Mouse (Mus musculus) embryonic facial prominence, embryonic 10.5 days (tissue): ENCODE measurements around the gene Cpvl. TPM values are rescaled to one million over a fixed set of nuclear protein-coding genes. Genes with fewer than 3 reads are reported as not detected.

ENCODE experiments used
- DNase-seq: peaks from one replicate; pipeline ENCODE4 v3.0.0-alpha.2; 2017; ENCODE audit warnings: low spot score
- H3K27ac ChIP-seq: fragments of 300-500 bp; sonication (generic); replicated peaks from 2 replicates; pipeline ENCODE4 v1.5.1; 2016; ENCODE audit warnings: mild to moderate bottlenecking
- H3K27me3 ChIP-seq: fragments of 300-500 bp; sonication (generic); replicated peaks from 2 replicates; pipeline ENCODE4 v1.6.1; 2016; ENCODE audit warnings: low read depth, mild to moderate bottlenecking; ENCODE audit not compliant: poor library complexity, severe bottlenecking
- H3K36me3 ChIP-seq: fragments of 300-500 bp; sonication (generic); replicated peaks from 2 replicates; pipeline ENCODE4 v1.6.1; 2016; ENCODE audit warnings: mild to moderate bottlenecking, moderate library complexity
- H3K4me1 ChIP-seq: fragments of 300-500 bp; sonication (generic); 2 replicates; pipeline ENCODE4 v1.6.1; 2016
- H3K4me3 ChIP-seq: fragments of 300-500 bp; sonication (generic); 2 replicates; pipeline ENCODE4 v1.5.1; 2016; ENCODE audit warnings: mild to moderate bottlenecking, moderate library complexity
- H3K9me3 ChIP-seq: fragments of 300-500 bp; sonication (generic); 2 replicates; pipeline ENCODE4 v1.6.1; 2016; ENCODE audit warnings: mild to moderate bottlenecking
- WGBS: fragments of 180-500 bp; shearing (Covaris S2); methylation state at CpG from one replicate; pipeline ENCODE4 v1.1.7; 2016; 5-methylcytosine and 5-hydroxymethylcytosine counted together
- polyA plus RNA-seq: library from polyadenylated mRNA; unstranded; fragments of >200 nt; fragmentation: Nextera tagmentation; extraction: Ambion mirVana; gene quantifications from 2 replicates; pipeline ENCODE4 v1.2.1, GENCODE M21; 2016

Gene Cpvl
- polyA plus RNA-seq, 1 experiment from 2014 or later = 0.22 TPM

DNA sequence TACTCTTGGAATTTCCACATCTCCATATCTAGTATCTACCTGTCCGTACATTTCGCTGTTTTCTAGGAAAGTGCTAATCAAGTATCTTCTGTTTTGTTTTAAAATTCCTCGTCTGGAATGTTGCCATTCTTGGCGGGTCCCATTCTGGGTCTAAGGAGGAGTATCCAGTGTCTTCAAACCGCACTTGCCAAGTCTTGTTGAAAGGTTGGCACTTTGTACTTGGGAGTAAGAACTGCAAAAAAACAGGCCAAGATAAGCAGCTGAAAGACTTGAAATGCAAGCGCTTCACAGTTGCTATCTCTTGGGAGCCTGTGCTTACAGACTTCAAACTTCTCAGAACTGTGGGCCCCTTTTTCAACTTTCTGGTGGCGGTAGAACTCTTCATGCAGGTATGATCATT, 58.4 kb downstream of the Cpvl start:
- Histone ChIP-seq H3K9me3 (no peaks in the 10 kb centered on the region), H3K4me1 (no peaks in the 10 kb centered on the region), H3K36me3 (no peaks in the 10 kb centered on the region), H3K27ac (no peak overlapping the region), H3K27me3 (0 out of 2 replicates have a peak, but pooled peaks cover 4% of the 10 kb centered on the region), H3K4me3 (no peak overlapping the region)
- 85% methylated on average over 7 of the region's 7 CpGs for WGBS
- DNase-seq = peak; percentile 4

DNA sequence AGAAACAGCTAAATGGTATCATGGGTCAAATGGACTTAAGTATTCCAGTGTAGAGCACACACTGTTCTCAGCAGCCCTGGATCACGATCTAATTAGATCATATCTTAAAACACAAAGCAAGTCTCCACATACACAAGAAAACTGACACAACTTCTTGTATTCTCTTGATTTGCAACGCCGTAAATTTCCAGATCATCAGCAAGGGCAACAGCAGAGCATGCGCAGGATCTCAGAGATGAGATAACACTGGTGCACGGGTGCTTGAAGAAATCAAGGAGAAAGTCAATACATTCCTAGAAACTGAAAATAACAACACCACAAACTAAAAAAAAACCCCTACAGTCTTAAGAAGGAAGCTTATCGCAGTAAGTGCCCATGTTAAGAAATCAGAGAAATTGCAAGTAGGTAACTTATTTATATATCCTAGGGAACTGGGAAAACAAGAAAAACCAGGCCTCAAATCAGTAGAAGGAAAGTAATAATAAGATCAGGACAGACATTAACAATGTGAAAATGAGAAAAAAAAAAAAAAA, 61.4 kb downstream of the Cpvl start:
- H3K27ac ChIP-seq = no peak overlapping the region
- no peak for DNase-seq
- 0 out of 2 replicates have a peak, but pooled peaks cover 4% of the 10 kb centered on the region for H3K27me3 ChIP-seq
- no peaks in the 10 kb centered on the region for H3K9me3 ChIP-seq
- no peak overlapping the region for H3K4me3 ChIP-seq
- WGBS = 93% methylated on average over 6 of the region's 6 CpGs
- H3K4me1 ChIP-seq = peaks cover 26% of the 10 kb centered on the region
- H3K36me3 ChIP-seq = no peaks in the 10 kb centered on the region

DNA sequence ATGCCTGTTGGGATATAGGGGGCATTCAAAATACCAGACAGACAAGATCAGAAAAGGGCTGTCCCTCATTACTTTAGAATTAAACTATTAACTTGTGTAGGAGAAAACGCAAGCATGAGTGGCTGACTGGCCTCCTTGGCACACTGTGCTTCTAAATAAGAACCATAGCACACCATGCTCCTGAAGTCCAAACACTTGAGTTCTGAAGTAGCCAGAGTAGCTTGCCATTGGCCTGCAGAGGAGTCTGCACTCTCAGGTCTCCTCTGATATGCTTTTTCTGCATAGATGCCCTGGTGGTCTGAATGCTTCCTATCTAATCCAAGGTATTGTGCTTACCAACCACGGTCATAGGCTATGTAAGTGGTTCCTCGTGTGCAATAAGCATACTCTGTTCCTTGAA, 63.1 kb downstream of the Cpvl start:
- Histone ChIP-seq H3K36me3 (no peaks in the 10 kb centered on the region), H3K9me3 (no peaks in the 10 kb centered on the region), H3K27ac (no peak overlapping the region), H3K27me3 (0 out of 2 replicates have a peak, but pooled peaks cover 4% of the 10 kb centered on the region), H3K4me1 (peaks cover 41% of the 10 kb centered on the region), H3K4me3 (no peak overlapping the region)
- no peak for DNase-seq
- WGBS = 91% methylated on average over 3 of the region's 3 CpGs

DNA sequence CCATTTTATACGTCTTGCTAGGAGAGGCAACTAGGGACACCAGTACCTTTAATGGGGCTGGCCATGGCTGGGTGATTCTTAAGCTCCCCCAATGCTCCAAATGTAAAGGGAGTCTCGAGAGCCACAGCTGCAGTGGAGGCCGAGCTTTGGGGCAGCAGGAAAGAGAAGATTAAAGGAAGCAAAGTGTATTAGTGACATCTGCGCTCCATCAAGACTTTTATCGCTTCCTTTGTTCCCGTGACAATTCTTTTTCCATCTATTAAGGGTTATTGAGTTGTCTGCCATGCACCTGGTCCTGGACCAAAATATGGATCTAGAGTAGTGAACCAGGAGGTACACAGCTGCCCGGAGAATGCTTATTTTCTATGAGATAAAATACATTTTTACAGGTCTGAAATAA, 65.3 kb downstream of the Cpvl start:
- Histone ChIP-seq H3K9me3 (no peaks in the 10 kb centered on the region), H3K27ac (0 out of 2 replicates have a peak overlapping the region, but pooled peaks have one; percentile 15), H3K27me3 (0 out of 2 replicates have a peak, but pooled peaks cover 4% of the 10 kb centered on the region), H3K4me3 (no peak overlapping the region), H3K36me3 (no peaks in the 10 kb centered on the region), H3K4me1 (peaks cover 60% of the 10 kb centered on the region)
- DNase-seq = peak; percentile 34
- 38% methylated on average over 7 of the region's 7 CpGs for WGBS

DNA sequence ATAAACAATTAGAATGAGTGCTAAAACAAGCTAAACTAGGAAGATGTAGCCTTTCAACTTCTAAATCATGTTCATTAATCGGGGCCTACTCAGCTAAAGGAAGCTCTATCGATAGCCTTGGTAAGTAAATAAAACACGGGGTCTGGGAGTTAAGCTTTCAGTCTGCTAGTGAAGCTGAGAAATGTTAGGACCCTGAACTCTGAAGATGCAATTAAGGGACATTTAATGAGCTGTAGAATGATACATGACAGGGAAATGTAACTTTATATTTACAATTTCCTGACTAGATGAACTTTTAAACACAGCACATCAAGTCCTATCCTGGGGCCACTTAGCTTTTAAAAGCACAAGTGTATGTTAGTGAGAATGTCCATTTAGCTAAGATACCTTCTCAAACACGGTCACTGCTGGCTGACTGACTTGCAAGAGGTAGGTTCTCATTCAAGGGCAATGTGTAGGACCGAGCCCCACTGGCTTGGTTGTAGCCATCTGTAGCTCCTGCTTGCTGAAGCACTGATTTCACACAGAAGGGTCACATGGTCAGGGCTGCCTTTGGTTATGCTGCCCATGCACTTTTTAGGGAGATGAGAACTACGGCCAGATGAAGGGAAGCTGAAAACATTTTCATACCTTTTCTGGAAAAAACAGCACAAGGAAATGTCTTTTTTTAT, 66.2 kb downstream of the Cpvl start:
- no peak overlapping the region for H3K27ac ChIP-seq
- H3K9me3 ChIP-seq = no peaks in the 10 kb centered on the region
- no peak overlapping the region for H3K4me3 ChIP-seq
- H3K4me1 ChIP-seq = peaks cover 69% of the 10 kb centered on the region
- DNase-seq = peak; percentile 8
- H3K27me3 ChIP-seq = 0 out of 2 replicates have a peak, but pooled peaks cover 4% of the 10 kb centered on the region
- WGBS = 70% methylated on average over 6 of the region's 6 CpGs
- H3K36me3 ChIP-seq = no peaks in the 10 kb centered on the region

DNA sequence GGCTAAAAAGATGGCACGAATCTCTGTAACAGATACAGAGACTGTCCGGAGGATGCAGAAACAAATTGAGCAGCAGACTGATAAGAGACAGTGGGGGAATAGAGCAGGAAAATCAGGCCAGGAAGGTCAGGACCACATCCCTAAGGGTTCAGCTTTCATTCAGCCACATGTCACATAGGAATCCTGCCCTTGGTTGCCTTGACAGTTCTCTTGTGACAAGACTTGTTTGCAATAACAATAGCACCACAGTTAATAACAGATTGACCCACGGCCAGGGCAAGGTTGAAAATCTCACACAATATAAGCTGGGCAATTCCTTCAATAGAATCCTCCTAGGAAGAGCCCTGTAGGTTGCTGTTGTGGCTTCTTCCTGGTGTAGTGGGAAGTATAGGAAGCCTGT, 68.5 kb downstream of the Cpvl start:
- H3K4me1 ChIP-seq = peaks cover 91% of the 10 kb centered on the region
- H3K4me3 ChIP-seq = no peak overlapping the region
- H3K9me3 ChIP-seq = no peaks in the 10 kb centered on the region
- no peaks in the 10 kb centered on the region for H3K36me3 ChIP-seq
- no peak for DNase-seq
- H3K27ac ChIP-seq = no peak overlapping the region; the same call in 1 of the 2 replicates
- H3K27me3 ChIP-seq = no peaks in the 10 kb centered on the region
- 21% methylated on average over 3 of the region's 3 CpGs for WGBS

DNA sequence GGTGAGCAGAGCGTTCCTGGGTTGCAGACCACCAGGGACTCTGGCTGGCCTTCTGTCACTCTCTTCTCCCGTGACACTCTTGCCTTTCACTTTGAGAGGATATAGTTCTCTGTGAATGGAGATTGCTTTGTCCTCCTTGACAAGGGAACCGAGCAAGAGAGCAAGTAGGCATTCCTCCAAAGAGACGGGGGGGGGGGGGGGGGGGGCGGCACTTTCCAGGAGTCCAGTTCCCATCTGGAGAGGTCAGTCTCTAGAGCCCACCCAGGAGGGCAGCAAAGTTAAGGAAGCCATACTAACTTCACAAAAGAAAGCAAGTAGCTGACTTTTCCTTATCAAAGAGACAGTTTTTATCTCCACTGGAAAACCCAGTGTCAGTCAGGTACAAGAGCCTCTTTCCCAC, 69.0 kb downstream of the Cpvl start:
- peak overlapping the region; percentile 63 for H3K27ac ChIP-seq
- no peak overlapping the region for H3K4me3 ChIP-seq
- DNase-seq = peak; percentile 30
- H3K36me3 ChIP-seq = no peaks in the 10 kb centered on the region
- peaks cover 94% of the 10 kb centered on the region for H3K4me1 ChIP-seq
- no peaks in the 10 kb centered on the region for H3K9me3 ChIP-seq
- no peaks in the 10 kb centered on the region for H3K27me3 ChIP-seq
- 10% methylated on average over 5 of the region's 5 CpGs for WGBS

DNA sequence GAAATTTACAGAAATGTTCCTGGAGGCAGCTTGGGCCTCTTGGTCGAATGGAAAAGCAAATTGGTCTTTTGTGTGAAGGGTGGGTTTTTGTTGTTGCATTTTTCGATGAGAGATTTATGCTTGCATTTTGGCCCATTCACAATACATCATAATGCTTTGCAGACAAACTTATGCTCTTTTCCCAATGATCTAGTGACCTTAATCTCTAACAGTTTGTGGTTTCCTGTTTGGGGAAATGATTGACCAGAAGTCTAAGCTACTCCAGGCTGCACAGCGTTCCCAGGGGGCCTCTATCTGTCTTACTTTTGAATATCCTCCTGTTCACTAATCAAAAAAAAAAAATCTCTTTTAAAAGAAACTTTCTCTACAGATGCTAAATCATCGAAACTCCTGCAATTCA, 71.6 kb downstream of the Cpvl start:
- WGBS = 65% methylated on average over 4 of the region's 4 CpGs
- no peaks in the 10 kb centered on the region for H3K36me3 ChIP-seq
- 0 out of 2 replicates have a peak overlapping the region, but pooled peaks have one; percentile 41 for H3K27ac ChIP-seq
- no peak overlapping the region for H3K4me3 ChIP-seq
- H3K27me3 ChIP-seq = no peaks in the 10 kb centered on the region
- no peak for DNase-seq
- H3K9me3 ChIP-seq = no peaks in the 10 kb centered on the region
- peaks cover 75% of the 10 kb centered on the region for H3K4me1 ChIP-seq

DNA sequence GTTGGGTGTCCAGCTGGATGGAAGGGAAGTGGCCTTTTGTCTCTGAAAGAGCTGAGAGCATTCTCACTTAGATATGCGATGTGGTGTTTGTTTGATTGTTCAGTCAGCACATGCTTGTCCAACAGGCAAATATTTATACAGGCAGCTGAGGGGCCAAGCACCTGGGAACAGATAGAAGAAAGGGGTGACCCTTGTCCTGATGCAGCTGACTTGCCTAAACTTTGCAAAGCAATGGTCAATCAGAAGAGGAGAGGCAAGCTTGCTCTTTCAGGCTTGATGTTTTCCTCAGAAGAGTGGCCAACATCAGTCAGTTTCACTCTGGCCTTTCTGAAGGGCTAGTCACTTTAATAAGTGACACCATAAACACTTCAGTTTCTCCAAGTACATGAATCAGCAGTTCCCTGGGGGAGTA, 72.4 kb downstream of the Cpvl start:
- peaks cover 77% of the 10 kb centered on the region for H3K4me1 ChIP-seq

DNA sequence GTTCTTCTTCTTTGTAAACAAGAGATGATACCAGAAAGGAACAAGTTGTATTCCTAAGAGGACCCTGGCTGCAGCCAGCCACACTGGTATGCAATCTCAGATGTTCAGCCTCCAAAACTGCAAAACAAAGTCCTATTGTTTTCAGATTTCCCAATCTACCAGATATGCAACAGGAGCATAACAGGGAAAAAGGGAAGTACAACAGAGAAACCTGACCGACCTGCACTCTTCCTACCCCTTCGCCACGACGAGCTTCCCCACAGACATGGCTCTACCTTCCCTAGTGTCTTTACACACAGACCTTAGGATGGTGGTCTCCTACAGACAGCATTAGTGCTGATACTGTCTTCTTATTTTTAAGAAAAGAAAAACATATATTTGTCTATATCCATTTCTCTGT, 72.9 kb downstream of the Cpvl start:
- H3K9me3 ChIP-seq = no peaks in the 10 kb centered on the region
- peaks cover 76% of the 10 kb centered on the region for H3K4me1 ChIP-seq
- no peak overlapping the region for H3K4me3 ChIP-seq
- peak overlapping the region; percentile 48; the same call in 1 of the 2 replicates for H3K27ac ChIP-seq
- WGBS = 78% methylated on average over 4 of the region's 4 CpGs
- no peak for DNase-seq
- H3K36me3 ChIP-seq = no peaks in the 10 kb centered on the region
- no peaks in the 10 kb centered on the region for H3K27me3 ChIP-seq

More for the DNA sequence above, 72.4 kb downstream of the Cpvl start:
- no peak overlapping the region for H3K4me3 ChIP-seq
- no peaks in the 10 kb centered on the region for H3K9me3 ChIP-seq
- no peak for DNase-seq
- 66% methylated on average over 1 of the region's 1 CpGs for WGBS
- peak overlapping the region; percentile 48 for H3K27ac ChIP-seq
- H3K36me3 ChIP-seq = no peaks in the 10 kb centered on the region
- H3K27me3 ChIP-seq = no peaks in the 10 kb centered on the region

DNA sequence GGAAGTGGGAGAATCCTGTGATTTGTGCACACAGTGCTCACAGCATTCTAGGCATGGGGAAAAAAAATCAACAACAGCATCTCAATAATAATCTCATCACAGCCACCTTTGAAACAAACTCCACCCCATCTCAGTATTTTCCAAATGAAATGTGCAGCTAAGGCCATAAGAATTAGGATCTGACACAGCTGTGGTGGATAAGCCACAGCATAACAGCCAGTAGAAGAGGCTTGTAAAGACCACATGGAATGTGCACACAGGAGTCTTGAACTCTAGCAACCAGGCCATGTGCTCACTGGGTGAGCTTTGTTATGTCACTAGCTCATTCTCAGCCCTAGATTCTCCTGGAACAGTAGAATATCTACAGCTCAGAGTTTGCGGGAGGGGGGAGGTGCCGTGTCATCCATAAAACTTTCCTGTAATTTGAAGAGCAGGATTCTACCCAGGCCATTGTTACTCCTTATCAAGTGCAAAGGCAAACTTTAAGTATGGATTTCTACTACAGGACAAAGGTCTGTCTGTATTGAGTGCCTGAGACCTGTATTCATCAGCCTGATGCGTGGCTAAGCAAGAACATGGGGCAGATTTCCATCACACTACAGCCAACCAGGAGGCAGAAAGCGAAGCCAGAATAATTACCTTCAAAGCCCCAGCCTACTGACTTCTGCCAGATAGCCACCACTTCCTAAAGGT, 73.6 kb downstream of the Cpvl start:
- Histone ChIP-seq H3K27ac (peak overlapping the region; percentile 48), H3K27me3 (no peaks in the 10 kb centered on the region), H3K9me3 (no peaks in the 10 kb centered on the region), H3K4me3 (no peak overlapping the region), H3K36me3 (no peaks in the 10 kb centered on the region), H3K4me1 (peaks cover 76% of the 10 kb centered on the region)
- WGBS = 89% methylated on average over 4 of the region's 4 CpGs
- DNase-seq = no peak

DNA sequence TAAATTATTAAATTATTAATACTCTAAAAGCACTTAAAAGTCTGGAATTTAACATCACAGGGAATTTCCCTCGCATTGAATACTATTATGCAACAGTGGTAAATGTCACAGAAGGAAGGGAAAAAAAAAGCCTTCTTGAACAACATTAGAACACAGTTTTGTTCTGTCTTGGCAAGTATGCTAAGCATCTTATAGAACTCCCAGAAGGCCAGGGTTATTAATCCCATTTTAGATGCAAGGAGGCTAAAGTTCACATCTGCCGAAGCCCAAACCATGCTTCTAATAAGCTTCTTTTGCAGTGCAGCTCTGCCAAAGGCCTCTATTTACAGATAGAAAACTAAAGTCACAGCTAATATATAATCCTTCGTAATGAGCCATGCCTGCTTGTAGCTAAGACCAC, 74.3 kb downstream of the Cpvl start:
- H3K36me3 ChIP-seq = no peaks in the 10 kb centered on the region
- peak overlapping the region; percentile 48 for H3K27ac ChIP-seq
- WGBS = 68% methylated on average over 3 of the region's 3 CpGs
- no peaks in the 10 kb centered on the region for H3K9me3 ChIP-seq
- H3K27me3 ChIP-seq = no peaks in the 10 kb centered on the region
- H3K4me1 ChIP-seq = peaks cover 73% of the 10 kb centered on the region
- no peak for DNase-seq
- H3K4me3 ChIP-seq = no peak overlapping the region

DNA sequence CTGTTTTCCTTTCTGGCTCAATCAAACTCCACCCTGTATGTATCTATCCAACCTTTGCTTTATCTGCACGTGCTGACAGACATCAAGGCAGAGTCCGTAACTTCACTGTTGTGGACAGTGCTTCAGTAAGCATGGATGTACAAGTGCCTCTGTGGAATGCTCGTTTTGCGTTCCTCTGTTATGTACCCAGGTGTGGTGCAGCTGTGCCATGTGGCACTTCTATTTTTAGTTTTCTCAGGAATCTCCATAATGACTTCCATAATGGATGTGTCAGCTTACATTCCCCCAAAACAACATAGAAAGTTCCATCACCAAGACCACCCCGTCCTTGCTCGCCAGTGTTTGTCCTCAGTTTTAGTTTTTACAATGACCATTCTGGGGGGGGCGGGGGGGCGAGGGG, 76.7 kb downstream of the Cpvl start:
- no peaks in the 10 kb centered on the region for H3K27me3 ChIP-seq
- peaks cover 68% of the 10 kb centered on the region for H3K4me1 ChIP-seq
- peak overlapping the region; percentile 35; the same call in 1 of the 2 replicates for H3K27ac ChIP-seq
- H3K9me3 ChIP-seq = no peaks in the 10 kb centered on the region
- 62% methylated on average over 8 of the region's 8 CpGs for WGBS
- DNase-seq = peak; percentile 40
- H3K36me3 ChIP-seq = no peaks in the 10 kb centered on the region
- H3K4me3 ChIP-seq = no peak overlapping the region
